Mouse (Mus musculus) layer of hippocampus, adult 11-12 months (tissue): ENCODE data around the gene Bag3.

Experiments
- DNase-seq: peaks from one replicate; pipeline ENCODE4 v3.0.0; 2022; ENCODE audit warnings: low spot score

Gene Bag3

GRCm38 (mm10) chr7:128523349-128523961 is at the start of gene Bag3:
Bag3 (plus strand) TSS chr7:128523616.
- DNase-seq: peak; percentile 84

- peak; percentile 79 for DNase-seq
These were observed 49.1 kb upstream of the Bag3 start for GRCm38 (mm10) chr7:128474322-128474721.

DNA sequence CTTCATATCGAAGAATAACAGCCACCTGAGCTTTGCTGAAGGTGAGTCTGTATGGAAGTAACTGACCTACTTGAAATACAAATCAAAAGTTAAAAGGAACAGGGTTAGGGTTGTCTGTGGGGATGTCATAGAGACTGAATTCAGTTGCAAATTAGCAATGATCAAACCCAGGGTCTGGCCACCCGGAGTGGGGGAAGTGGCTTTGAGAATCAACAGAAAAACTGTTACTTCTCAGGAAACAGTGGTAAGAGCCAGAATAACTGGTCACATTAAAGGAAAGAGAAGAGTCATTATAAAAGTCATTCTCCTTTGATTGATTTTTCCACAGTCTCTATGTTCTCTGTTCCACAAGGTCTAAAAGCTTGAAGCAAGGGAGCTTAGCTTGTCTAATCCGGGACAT is 34.4 kb upstream of the Bag3 start:
- DNase-seq: no peak

DNA sequence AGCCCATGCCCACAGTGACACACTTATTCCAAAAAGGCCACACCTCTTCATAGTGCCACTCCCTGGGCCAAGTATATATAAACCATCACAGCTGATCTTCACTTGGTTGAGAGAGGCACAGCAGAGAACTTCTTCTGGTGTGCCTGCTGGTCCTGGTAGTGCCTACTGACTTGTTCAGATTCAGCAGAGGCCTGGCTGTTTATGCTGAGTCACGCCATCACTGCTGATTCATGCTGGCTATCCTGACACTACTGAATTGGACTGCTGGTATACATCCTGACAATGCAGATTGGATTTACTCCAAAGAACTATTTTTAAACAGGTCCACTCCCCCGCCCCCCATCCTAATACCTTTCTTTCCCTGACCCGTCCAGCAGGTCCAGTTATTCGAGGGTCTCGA is 28.9 kb upstream of the Bag3 start:
- DNase-seq: no peak

DNA sequence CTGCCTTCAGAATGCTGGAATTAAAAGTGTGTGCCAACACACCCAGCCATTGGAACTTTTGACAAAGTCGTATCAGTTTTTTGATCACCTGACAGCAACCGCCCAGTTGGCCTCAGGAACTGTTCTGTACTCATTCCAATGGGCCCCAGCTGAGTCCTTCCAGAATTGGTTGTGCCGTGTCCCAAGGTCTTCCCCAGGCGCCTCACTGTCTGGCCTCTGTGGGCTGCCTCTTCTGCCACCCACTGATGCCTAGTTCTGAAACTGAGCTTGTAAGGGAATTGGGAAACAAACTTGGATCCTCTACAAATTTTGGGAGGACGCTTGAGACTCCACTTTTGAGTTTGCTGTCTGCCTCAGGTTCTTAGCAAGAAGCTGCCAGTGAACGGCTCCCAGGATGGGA is 23.6 kb upstream of the Bag3 start:
- no peak for DNase-seq

GRCm38 (mm10) chr7:128504091-128504490 is 19.3 kb upstream of the Bag3 start:
- peak; percentile 34 for DNase-seq

GRCm38 (mm10) chr7:128511936-128512335 is 11.5 kb upstream of the Bag3 start:
- no peak for DNase-seq

DNA sequence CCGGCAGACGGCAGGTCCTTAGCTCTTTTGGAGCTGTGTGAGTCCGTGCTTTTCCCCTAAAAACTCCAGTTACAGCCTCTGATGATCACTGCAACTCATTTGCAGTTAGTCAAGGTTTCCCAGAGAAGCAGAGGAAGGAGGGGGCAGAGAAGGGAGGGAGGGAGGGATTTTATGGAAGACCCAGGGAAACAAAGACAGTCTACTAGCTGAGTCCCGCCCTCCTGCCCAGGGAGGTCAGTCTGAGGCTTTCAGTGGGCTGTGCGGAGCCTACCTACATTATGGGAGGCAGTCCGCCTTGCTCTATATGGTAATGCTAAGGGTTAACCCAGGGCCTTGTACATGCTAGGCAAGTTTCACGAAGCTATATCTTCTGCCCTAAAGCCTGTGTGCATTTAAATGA is 9.9 kb upstream of the Bag3 start:
- no peak for DNase-seq

DNA sequence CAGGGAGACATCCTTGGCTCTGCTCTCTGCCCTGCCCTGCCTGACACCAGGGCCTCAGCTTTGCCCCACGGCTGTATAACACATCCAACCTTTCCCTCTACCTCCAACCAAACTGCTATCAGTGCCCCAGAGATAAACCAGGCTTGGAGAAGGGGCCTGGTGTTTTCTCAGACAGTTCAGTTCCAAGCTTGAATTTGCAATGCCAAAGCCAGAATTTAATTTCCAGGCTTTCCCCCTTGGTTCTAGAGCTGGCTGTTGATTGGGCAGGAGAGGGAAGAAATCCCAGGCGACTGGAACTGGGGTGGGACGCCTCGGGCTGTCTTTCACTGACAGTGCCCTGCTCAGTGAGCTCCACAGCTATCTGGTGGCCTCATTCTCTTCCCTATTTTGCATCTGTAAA is 9.1 kb upstream of the Bag3 start:
- no peak for DNase-seq

GRCm38 (mm10) chr7:128516346-128516745 is 7.1 kb upstream of the Bag3 start:
- no peak for DNase-seq

DNA sequence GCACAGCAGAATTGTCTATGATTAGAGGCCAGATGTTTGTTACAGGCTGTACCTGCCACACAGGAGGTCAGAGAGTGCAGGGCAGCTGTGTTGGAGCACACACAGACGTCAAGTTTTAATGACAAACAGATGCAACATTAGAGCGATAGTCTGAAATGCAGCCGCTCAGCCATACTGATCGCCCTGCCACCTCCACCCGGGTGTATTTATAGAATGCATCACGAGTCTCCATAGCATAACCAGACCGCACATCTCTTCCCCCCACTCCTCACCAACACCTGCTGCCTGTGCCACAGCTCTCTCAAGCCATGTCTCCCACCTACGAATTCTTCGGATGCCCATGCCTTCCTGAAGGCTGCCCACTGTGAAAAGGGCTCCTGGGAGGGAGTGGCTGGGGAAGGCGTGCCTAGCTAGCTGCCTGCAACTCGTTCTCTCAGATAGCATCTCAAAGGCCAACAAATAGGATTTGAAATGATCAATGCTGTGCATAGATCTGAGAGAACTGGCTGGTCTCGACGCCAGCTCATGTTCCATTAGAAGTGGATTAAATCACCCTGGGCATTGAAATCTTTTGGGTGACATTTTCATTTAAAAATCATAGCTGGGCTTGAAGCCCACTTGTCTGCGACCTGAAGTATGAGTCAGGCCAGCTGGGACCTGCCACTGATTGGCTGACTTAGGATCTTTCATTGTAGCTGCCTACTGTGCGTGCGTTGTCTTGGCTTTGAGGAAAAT is 3.9 kb upstream of the Bag3 start:
- DNase-seq: no peak

DNA sequence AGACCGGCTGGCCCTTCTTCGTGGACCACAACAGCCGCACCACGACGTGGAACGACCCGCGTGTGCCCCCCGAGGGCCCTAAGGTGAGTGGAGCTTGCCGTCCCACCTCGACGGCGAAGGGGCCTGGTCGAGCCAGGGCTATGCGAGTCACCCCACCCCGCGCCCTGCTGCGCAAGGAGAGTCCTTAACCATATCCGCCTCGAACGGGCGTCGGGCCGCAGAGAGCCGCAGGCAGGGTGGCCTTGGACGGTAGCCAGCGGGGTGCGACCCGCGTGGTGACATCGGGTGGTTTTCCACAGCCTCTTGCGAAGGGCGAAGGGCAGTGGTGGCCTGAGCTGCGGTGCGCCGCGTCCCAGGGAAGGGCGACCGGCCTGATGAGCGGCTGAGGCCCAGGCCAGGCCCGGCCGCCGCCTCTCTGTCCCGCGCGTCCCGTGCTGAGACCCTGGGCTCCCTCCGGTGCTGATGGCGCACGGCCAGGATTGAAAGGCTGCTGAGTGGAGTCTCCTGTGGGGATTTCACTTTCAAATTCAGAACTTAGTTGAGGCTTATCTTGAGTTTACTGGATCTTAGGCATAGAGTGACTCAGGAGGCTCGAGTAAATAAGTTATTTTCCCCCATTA is 656 bp downstream of the Bag3 start:
- peak; percentile 45 for DNase-seq

DNA sequence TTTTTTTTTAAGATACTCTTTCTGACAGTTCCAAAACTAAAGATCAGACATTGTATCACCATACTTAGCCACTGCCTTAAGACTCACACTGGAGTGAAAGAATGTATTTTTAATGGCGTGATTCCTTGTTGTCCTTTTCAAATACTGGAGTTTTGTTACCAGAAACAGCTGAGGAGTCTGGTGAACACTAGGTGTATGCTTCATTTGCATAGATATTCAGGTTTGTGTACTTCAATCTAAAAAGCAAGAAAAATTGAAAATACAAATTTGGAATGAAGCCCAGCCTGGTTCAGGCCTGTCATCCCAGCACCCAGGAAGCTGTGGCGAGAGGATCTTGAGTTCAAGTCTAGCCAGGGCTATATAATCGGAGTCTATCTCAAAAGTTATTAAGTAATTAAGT is 1.2 kb downstream of the Bag3 start:
- no peak for DNase-seq

DNA sequence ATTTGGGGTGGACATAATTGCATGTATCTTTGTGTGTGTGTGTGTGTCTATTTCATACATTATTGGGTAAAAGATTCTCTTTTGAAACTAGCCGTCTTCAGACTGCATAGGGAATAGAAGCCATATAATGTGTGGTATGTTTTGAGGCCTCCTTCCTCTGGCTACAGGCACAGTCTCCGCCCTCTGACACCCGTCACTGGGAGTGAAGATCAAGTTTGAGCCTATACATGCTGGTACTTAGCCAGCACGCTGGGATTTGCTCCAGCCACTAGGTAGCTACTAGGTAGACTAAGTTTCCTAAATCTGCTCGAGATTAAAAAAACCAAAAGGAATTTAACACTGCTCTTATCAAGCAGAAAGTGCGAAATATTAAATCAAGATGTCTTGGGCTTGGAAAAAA is 3.2 kb downstream of the Bag3 start:
- DNase-seq: no peak

- no peak for DNase-seq
These were observed 5.2 kb downstream of the Bag3 start for GRCm38 (mm10) chr7:128528596-128528995.

DNA sequence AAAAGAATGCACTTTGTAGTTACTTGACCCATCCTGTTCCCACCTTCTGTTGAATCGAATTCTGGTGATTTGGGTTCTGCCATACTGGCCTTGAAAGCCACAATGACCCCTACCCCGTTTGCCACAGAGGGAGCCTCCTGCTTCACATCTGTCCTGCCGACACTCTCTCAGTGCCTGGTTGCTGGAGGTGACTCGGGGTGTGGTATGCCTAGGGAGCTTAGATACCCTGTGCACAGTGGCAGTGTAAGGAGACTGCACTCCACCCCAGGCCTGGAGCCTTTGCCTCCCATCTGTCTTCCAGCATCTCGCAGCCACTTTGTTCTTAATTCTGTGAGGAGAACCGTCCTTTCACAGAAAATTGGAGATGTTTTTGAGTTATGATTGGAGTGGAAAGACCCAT is 5.7 kb downstream of the Bag3 start:
- no peak for DNase-seq

DNA sequence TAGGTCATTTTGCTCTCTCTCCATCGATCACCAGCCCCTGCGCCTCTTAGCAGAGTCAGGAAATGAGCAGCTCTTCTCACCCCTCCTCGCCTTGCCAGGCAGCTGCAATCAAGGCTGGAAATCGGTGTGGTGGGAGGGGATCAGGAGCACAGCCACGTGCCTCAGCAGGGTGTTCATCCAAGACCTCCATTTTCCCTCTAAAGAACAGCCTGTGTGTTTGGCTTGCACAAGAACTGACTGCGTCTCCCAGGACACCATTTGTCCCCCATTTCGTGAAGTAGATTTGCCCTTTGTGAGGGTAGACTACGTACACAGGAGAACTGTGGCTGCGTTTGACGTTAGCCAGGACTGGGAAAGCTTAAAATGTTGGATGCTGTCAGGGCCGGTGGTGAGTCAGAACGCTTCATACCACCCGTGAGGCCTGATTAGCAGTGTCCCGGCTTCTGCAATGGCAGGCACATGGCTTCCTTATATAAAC is 6.2 kb downstream of the Bag3 start:
- DNase-seq: peak; percentile 52

GRCm38 (mm10) chr7:128531031-128531430 is 7.6 kb downstream of the Bag3 start:
- no peak for DNase-seq

GRCm38 (mm10) chr7:128531929-128532328 is 8.5 kb downstream of the Bag3 start:
- peak; percentile 47 for DNase-seq

DNA sequence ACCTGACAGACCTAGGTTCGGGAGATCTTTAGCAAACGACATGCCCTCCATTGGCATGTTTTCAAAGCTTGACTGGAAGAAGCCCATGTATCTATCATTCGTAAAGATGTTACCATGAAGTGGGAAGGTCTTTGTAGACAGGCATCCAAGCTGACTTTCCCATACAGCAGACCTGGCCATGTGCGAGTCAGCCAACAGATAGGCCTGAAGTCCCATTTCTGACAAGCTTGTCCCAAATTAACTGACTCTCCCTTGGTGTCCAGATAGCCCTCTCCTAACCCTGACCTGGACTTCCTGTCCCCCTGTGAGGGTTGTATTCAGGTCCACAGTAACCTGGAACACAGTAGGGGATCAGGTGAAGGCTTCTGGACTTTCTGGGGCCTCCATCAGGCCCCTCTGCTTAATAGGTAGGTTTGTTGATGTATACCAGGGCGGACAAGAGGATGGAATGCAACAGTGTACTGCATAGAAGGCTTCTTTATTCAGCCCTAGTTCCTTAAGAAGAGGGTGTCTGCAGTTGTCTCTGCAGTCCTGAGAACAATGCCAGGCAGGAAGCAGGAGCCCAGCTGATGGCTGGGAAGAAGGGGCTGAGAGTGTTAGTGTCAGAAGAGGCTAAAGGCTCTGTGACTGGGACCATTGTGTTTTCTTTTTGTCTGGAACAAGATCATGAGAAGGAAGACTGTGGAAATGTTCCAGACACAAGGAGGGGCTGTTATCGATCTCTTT is 9.2 kb downstream of the Bag3 start:
- DNase-seq: no peak

DNA sequence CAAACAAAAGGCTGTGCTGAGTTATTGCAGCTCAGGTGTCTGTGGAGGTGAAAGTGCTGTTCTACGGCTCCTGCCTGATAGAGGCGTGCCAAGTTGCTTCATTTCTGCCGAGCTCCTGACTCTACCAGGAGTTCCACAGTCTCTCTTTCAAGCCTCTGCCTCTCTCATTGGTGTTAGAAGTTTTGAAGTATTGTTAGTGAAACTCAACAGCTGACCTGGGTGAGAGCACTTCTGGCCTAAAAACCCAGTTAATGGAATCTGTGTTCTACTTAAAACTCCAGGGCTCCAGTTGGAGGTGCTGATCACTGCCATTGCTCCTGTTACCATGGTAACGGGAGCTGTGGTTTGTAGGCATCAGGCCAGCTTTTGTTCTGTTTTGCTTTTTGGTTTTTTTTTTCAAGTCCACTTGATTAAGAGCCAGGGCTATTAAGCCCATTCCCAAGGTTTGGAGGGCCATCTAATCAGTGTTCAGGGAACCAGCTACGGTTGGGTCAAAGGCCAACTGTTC is 11.6 kb downstream of the Bag3 start:
- no peak for DNase-seq

- DNase-seq: no peak
These were observed 12.7 kb downstream of the Bag3 start for GRCm38 (mm10) chr7:128536074-128536473.
